Mouse (Mus musculus): Measurements from ENCODE around the gene Fam114a2. TPM values are rescaled to one million over a fixed set of nuclear protein-coding genes. Genes with fewer than 3 reads are reported as not detected.

The Fam114a2 gene
- total RNA-seq, 4 experiments from 2014 or later: 32.9 to 47.7 (median 37.5) TPM

- no peak for DNase-seq (ENCODE audit: low spot score in 2 of 2)
These were observed 73.0 kb downstream of the Fam114a2 start for GRCm38 (mm10) chr11:57445237-57445962.

- DNase-seq (ENCODE audit: low spot score in 2 of 2): no peak
These were observed 84.3 kb downstream of the Fam114a2 start for GRCm38 (mm10) chr11:57434153-57434552.

Other genes with a start within 250 kb of the Fam114a2 start
- 10 to 100 TPM; 24.5 to 37.4 (median 29.0) TPM for gene Mfap3, start within 50 bp of the Fam114a2 start, total RNA-seq (2022)
- 10 to 100 TPM in 1 of 4 experiments, 1 to 10 TPM in 3; 6.2 to 10.1 (median 7.3) TPM for gene Galnt10, start 126.8 kb upstream of the Fam114a2 start, total RNA-seq (2022)

Data from layer of hippocampus, adult 8-10 months (tissue).